36 mouse cellular contexts compared by ENCODE assay signal in the genomic region with DNA sequence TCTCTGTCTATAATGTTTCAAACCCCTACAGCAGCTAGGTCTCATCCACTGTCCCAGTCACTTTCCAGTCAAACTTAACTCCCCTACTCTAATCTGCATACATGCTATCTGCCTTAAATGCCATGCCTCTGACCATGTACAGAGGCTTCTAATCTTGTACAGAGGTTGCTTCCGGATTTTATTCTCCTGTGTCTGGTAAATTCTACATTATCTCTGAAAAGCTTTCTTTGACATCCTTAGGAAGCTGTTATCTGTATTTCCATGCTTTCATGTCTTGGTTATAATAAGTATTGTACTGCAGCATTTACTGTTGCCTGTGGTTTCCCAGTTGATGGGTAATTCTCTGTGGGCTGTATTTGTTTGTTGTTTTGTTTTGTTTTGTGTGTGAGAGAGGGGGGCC.
"Had no signal": no experiment of that assay in that cellular context is flagged by ENCODE, and none has a peak within 500 bp of the region (broad histone marks: within the 10 kb centered on the region; RNA-seq: fewer than 3 reads in every experiment).

No protein-coding gene starts in this region.

- H3K9me3 ChIP-seq: heart, embryonic 10.5 days; heart, embryonic 12.5 days; heart, embryonic 13.5 days; heart, embryonic 15.5 days; hindbrain, embryonic 10.5 days; hindbrain, embryonic 12.5 days; hindbrain, embryonic 13.5 days; hindbrain, embryonic 15.5 days; intestine, embryonic 15.5 days; kidney, embryonic 15.5 days had no signal

- H3K27ac ChIP-seq: heart, embryonic 10.5 days; heart, embryonic 13.5 days; heart, embryonic 15.5 days; hindbrain, embryonic 10.5 days; hindbrain, embryonic 12.5 days; hindbrain, embryonic 13.5 days; hindbrain, embryonic 14.5 days; hindbrain, embryonic 15.5 days; hindbrain, postnatal 0 days; intestine, embryonic 15.5 days; kidney, embryonic 15.5 days; kidney, postnatal 0 days; layer of hippocampus, adult 2 months; left cerebral cortex, adult 2 months had no signal

- H3K4me1 ChIP-seq: heart, embryonic 10.5 days; heart, embryonic 15.5 days; hindbrain, embryonic 10.5 days; hindbrain, embryonic 12.5 days; hindbrain, embryonic 13.5 days; hindbrain, embryonic 15.5 days; intestine, embryonic 15.5 days; kidney, embryonic 15.5 days had no signal

- H3K36me3 ChIP-seq: heart, embryonic 10.5 days; heart, embryonic 12.5 days; heart, embryonic 13.5 days; heart, embryonic 15.5 days; hindbrain, embryonic 10.5 days; hindbrain, embryonic 12.5 days; hindbrain, embryonic 13.5 days; hindbrain, embryonic 15.5 days; intestine, embryonic 15.5 days; kidney, embryonic 15.5 days had no signal

- H3K9ac ChIP-seq: heart, embryonic 12.5 days; heart, embryonic 13.5 days; heart, embryonic 15.5 days; hindbrain, embryonic 12.5 days; hindbrain, embryonic 13.5 days; hindbrain, embryonic 14.5 days; hindbrain, embryonic 15.5 days; intestine, embryonic 15.5 days; kidney, embryonic 15.5 days had no signal

- H3K4me3 ChIP-seq: heart, embryonic 10.5 days; heart, embryonic 12.5 days; heart, embryonic 13.5 days; heart, embryonic 15.5 days; hindbrain, embryonic 10.5 days; hindbrain, embryonic 12.5 days; hindbrain, embryonic 13.5 days; hindbrain, embryonic 15.5 days; intestine, embryonic 15.5 days; kidney, embryonic 15.5 days; layer of hippocampus, adult 2 months; left cerebral cortex, adult 2 months had no signal

- H3K4me2 ChIP-seq: heart, embryonic 11.5 days; heart, embryonic 12.5 days; heart, embryonic 13.5 days; heart, embryonic 15.5 days; hindbrain, embryonic 12.5 days; hindbrain, embryonic 13.5 days; hindbrain, embryonic 14.5 days; hindbrain, embryonic 15.5 days; intestine, embryonic 15.5 days; kidney, embryonic 15.5 days had no signal

- ATAC-seq: hindbrain, embryonic 16.5 days; hindbrain, postnatal 0 days; inflammation-experienced regulatory T-cells, adult 6 months; intestine, embryonic 15.5 days; intestine, embryonic 16.5 days; intestine, postnatal 0 days had no signal

- H3K27me3 ChIP-seq: heart, embryonic 12.5 days; heart, embryonic 13.5 days; heart, embryonic 15.5 days; hindbrain, embryonic 12.5 days; hindbrain, embryonic 13.5 days; hindbrain, embryonic 15.5 days; intestine, embryonic 15.5 days; kidney, embryonic 15.5 days had no signal

- DNase-seq: heart, postnatal 10 days; heart, postnatal 14 days; heart, postnatal 36 days; heart, postnatal 4 days; kidney, adult 11 months; kidney, adult 18-20 months; kidney, adult 2 months; kidney, adult 8-10 months; kidney, adult 9 months; kidney, postnatal 10 days; kidney, postnatal 14 days; kidney, postnatal 25 days; kidney, postnatal 36 days; kidney, postnatal 4 days; layer of hippocampus, adult 9-11 months; layer of hippocampus, postnatal 36 days had no signal
